Mouse (Mus musculus) thymus, postnatal 0 days (tissue): ENCODE data around the gene Iqsec1. TPM values are rescaled to one million over a fixed set of nuclear protein-coding genes. Genes with fewer than 3 reads are reported as not detected.

Source experiments
- DNase-seq: peaks from one replicate; pipeline ENCODE4 v3.0.0-alpha.2; 2015; ENCODE audit warnings: low spot score
- polyA plus RNA-seq: library from polyadenylated mRNA; unstranded; fragments of >200 nt; fragmentation: Nextera tagmentation; extraction: Ambion mirVana; gene quantifications from 2 replicates; pipeline ENCODE4 v1.2.1, GENCODE M21; 2015

The Iqsec1 gene
- polyA plus RNA-seq, 1 experiment from 2014 or later: 5.4 TPM

DNA sequence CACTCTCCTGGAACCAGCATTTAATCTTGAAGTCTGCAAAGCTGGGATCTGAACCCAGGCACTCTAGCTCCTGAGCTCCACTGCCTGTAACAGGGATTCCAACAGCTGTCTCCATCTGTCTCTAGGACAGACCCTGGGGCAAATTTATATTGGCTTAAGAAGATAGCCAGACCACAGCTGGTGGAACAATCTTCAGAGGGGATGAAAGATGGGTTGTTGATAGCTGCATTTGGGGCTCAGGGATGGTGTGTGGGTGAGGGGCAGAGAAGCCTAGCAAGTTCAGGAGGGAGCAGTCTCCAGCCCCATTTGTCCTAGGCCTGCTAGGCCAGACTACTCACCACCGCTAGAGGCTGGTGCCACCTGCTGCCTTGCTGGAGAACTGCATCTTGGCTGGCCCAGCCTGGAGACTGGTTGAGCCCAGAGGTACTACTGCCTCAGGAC lies 260.0 kb downstream of the Iqsec1 start:
- DNase-seq: peak; percentile 79

DNA sequence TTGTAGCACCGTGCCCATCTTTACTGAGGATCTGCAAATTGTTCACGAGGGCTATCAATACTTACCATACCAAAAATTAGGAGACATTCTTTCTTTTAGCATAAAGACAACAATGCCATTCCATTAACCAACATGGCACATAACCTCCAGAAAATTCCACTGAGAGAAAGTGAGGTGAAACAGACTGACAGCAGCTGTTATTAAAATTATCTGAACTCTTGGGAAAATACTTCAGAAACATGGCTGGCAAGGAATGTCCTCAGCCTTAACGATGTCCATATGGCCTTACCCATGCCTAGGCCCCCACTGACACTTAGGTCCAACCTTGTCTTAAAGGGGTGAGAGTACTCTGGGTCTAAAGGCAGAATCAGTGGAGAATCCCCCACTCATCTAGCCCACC lies 260.7 kb downstream of the Iqsec1 start:
- no peak for DNase-seq

DNA sequence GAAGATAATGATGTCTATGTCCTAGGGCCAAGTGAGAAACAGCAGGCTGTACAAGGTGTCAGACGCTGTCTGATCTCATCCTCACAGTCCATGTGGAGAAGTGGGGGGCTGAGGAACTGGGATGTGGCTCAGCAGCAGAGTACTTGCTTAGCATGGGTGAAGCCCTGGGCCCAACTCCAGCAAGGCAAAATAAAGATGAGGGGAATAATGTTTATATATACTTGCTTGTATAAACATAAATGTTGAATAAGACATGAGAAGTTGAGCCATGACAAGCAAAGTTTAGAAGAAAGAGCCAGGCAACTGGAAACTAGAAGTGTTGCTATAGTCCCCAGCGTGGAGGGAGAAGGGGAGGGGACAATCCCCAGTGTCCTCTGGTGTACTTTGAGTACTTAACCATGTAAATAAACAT lies 261.8 kb downstream of the Iqsec1 start:
- no peak for DNase-seq

DNA sequence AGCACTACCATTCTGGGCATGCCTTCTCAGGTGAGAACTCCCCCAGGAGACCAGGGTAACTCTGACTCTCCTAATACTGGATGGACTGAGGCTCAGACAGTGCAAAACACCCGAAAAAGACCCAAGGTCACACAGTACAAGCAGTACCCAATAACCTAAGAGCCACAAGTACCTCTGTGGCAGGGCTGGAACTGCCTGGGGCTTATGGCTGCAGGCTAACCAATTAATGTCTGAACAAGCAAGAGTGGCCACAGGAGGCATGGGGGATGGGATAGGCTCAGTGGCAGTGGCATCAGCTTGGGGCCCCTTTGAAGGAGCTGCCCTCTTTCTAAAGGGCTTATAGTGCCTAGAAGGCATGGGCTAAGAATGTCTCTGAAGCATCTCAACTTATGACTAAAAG lies 263.0 kb downstream of the Iqsec1 start:
- DNase-seq: no peak

DNA sequence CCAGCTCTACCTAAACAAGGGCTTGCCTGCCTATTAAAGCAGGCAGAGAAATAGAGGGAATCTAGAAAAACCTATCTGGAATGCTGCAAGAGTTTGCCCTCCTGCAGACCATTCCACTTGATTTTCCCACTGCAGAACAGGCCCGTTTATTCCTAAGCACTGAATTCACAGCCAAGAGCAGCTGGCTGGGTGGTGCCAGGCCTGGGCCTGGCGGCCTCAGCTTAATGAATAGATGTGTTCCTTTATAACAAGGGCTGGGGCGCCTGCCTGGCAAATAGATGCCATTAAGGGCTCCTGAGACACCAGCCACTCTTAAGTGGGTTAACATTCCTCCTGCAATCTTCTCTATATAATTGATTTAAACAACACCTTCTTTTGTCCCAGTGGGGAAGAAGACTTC lies 265.5 kb downstream of the Iqsec1 start:
- no peak for DNase-seq

DNA sequence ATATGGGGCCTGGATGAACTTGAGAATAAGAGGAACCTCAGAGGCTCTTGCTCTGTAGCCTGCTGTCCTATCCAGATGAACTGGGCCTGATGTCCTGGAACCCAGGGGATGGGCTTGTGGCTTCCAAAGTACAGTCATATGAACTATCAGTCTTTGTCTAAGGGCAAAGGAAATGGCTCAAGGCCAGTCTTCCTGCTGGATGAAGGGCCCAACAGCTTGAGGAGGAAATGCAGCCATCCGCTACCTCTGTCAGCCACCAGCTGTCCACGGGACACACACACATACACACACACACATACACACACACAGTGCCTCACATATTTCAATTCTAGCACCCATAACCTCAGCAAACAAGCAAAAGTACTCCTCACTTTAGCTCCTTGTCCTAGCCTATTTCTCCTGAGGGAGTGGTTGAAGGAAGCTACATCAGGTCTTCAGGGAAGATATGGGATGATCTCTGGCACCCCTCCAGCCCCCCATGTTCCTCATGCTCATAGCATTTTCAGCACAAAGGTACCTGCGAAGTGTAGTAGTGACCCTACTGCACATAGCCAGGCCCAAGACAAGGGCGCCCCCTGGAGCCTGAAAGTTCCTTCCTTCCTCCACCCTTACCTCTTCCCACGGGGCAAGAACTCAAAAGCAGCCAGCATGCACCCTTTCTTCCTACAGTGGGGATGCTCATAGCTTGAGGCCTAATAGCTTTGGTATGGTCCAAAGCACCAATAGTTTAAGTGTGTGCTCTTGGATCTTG lies 267.3 kb downstream of the Iqsec1 start:
- peak; percentile 63 for DNase-seq

DNA sequence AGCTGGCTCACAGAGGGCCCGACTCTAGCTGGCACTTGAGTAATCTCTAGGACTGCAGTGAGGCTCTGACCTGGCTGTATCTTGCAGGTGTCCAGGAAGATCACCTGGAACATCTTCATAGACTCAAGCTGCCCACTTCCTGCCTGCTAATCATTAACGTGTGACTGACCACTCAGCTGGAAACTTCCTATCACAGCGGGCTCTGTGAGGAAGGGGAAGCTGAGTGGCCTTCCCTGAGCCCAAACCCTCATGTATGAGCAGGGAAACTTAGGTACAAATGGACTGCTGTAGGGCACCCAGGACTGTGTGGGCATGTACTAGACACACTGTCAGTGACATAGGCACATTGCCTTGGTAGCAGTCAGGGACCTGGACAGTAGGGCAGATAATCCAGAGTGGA lies 268.3 kb downstream of the Iqsec1 start:
- DNase-seq: no peak

DNA sequence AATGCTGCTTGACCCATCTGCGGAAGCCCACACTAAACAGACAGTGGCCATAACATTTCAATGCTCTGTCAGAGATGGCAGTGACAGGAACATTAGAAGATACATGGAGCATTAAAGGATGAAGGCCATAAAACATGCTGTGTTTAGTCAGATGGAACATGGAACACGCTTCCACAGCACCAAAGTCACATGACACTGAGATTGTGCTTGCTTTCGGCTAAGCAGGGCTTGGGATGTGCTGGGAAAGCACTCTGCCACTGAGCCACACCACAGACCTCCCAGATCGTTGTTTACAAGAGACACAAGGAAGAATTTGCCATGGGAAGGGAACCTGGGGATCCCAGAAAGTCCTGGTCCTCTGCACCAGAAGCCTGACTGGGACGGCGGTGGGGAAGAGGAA lies 269.1 kb downstream of the Iqsec1 start:
- DNase-seq: no peak

DNA sequence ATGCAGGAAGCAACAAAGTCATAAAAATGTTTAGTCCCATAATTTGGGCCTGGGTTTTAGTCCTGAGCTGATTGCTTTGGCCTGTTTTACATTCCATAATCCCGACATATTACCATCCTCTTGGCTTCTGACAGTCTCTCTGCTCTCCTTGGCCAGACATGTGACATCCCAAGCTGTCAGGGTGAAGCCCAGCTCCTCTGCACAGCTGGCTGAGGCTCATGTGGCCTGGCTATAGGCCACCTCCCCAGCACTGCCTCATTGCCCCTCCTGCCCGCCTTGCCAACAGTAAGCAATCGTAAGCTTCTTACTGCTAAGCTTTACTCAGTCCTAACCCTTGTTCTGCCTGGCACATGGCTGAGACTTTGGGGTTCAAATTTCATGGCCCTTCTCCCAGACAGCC lies 270.0 kb downstream of the Iqsec1 start:
- DNase-seq: no peak

DNA sequence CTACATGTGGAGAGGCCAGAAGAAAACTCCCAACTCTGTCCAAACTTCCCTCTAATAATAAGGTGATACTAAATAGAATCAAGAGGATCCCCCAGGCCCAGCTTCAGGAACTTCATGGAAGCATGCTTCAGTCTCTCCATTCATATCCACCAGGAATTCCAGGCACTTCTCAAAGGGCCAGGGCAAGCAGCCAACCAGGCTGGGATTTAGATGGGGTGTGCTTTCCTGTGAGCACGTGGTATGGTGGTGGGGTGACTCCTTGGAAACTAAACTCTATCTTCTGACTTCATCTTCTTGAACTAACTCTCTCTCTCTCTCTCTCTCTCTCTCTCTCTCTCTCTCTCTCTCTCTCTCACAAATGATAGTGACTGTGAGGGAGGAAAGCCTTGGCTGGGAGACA lies 270.8 kb downstream of the Iqsec1 start:
- DNase-seq: no peak

DNA sequence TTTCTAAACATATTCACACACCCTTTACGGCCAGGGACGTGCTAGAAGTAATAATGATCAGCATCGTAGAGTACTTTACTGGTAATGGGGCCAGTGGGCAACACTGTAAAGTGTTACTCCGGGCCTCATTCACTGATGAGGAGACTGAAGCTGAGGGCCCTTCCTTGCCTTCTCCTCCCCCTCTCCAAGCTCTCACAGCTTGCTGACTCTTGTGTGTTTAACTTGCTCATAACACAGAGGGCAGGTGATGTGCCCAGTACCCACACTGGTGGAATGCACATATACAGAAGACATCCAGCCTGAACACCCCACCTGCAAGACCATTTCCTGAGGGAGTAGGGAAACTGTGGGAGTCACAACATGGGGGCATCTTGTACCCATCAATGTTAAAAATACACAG lies 271.6 kb downstream of the Iqsec1 start:
- no peak for DNase-seq

DNA sequence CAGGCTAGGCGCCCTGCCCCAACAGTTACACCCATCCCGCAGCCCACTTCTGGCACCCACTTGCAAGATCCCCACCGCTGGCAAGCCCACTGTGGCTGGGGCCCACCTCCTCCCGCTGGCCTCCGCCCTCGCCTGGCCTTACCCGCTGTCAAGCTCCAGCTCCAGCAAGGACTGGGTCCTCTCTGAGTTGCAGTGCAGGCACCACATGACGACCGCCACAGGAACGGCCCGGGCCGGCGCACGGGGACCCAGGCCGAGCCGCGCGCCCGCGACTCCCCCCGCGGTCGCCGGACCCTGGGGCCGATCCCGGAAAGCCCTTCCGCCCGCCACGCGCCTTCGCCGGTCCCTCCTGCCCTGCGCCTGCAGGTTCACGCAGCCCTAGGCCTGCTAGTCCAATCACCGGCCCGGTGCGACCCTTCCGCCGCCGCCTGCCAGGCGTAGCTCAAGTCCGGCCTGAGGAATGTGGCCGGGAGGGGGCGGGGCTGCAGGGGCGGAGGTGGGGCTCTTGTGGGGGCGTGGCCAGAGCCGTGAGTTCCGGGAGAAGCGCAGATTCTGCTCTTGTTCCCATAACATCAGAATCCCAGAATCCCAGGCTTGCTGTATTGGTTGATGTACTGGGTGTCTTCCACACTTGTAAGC lies 272.3 kb downstream of the Iqsec1 start:
- DNase-seq: peak; percentile 67

DNA sequence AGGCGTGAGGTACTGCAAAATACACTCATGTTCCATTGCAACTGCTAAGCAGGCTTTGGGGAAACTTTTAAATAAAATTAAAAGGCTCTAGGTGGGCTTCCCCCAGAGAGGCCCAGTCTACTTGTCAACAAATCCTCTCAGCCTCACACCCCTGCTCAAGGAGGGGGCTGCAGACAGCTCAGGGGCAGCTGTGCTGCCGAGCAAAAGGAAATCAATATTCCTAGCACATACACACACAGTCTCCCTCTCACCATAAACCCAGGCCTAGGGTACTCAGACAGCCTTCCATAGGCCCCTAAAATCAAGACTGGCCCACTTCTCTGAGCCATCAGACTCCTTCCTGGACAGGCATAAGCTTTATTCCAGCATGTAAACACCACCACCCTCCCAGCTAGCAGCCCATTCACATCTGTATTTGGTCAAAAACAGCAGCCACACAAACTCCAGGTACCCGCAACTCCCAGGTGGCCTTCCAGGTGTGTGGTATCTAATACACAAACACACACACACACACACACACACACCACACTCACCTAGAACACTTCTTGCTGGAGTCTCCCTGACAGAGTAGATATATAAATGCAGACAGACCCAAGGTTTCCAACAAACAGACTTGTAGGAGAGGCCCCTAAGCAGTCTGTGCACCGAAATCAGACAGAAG lies 273.1 kb downstream of the Iqsec1 start:
- no peak for DNase-seq

DNA sequence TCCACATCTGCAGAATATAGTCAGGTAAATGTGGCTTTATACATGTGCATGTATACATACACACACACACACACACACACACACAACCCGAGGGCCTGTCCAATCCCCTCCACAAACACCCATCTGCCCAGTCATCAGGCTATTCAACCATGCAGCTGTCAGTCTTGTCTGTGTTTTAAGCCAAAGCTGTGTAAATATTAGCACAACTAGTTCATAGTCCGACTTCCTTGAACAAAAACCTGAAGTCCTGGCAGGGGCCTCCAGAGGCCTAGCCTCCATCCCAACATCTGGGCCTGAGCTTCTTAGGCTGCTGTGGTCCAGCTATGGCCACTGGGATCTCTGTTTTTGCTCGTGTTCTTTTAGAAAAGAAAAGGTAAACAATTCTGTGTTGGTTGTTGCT lies 274.8 kb downstream of the Iqsec1 start:
- no peak for DNase-seq

DNA sequence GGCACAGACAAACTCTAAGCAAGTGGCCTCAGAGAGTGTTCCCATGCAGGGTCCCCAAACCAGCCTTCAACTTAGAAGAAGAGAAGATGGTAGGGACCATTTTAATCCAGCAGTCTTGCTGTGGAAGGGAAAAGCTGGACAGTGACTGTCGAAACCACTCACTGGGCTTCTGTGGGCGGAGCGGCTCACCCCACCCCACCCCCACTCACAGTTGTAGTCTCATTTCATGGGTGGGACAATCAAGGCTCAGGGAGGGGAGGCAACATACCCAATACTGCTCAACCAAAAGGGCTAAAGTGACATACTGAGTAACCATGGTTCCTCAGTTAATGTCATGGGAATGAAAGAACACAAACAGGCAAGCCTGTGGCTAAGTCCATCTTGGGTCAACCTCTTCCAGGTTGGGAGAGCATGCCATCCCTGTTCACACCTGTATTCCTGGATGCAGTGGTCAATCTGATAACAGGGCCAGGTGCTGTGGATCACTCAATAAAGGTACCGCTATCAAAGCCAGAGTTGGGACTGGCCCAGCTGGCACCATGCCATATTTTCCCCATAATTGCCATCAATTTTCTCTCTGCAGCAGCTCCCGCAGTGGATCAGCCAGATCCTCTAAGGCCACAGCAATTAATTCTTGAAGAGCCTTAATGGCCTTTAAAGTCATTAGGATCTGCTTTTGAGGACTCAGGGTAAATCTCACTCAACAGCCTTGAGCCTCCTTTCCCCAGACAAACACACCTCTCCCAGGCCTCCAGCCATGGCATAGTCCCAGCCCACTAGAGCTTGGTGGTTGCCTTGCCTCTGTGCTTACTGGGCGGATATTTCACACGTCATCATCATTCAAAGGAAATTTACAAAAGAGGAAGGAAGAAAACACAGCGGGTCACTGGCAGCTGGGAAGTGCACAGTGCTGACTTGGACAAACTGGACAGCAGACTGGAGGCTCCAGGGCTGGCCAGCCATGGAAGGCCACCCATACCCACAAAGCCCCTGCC lies 275.7 kb downstream of the Iqsec1 start:
- DNase-seq: no peak

DNA sequence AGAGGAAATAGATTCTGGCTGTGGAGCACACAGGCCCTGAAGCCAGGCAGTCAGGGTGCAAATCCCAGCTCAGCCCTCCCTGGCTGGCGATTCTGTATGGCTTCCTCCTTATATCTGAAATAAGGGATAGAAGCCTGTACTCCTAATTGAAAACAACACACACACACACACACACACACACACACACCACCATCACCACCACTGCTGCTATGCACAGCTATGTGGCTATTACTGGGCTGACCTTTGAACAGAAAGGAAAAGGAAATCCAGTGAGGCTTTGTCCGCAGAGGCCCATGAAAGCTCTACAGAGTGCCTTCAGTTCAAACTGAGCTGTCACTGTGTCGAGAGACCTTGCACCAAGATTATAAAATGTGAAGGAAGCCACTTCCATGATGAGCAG lies 276.4 kb downstream of the Iqsec1 start:
- DNase-seq: no peak

DNA sequence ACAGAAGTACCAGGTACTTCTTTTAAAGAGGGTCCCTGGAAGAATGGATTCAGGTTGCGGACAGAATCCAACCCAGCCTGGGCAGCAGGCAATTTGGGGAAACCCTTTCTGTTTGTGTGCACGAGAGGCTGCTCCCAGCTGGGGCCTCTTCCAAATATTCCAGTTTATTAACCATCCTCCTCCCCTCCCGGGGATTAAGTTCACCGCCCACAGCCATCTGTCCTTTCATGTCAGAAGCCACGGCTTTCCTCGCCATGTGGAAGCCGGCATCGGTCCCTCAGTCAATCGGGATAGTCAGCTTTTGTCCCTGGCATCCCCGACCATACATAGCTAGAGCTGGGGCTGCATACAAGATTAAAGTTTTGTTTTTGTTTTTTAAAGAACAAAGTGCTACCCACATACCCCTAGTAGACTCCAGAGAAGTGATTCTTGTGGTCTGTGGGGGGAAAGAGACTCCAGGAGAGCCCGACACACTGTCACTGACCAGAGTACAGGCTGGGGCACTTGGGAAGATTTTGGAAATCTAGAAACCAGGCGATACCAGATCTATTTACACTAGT lies 276.9 kb downstream of the Iqsec1 start:
- no peak for DNase-seq

DNA sequence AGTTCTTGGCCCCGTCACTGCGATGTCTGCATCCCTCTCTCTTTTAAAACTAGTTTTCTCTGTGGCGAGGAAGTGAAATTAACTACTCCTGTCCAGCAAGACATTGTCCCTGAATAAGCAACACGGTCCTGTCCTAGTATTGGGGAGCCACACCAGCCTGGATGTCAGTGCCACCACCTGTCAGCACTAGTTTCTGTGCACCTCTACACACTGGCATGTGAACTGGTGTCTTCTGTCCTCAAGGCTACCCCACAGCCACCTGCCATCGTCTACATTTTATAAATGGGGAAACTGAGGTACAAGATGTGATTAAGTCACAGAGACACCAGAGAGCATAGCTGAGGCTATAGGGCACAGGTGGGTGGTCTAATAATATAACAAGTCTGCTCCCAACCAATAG lies 277.7 kb downstream of the Iqsec1 start:
- DNase-seq: no peak

DNA sequence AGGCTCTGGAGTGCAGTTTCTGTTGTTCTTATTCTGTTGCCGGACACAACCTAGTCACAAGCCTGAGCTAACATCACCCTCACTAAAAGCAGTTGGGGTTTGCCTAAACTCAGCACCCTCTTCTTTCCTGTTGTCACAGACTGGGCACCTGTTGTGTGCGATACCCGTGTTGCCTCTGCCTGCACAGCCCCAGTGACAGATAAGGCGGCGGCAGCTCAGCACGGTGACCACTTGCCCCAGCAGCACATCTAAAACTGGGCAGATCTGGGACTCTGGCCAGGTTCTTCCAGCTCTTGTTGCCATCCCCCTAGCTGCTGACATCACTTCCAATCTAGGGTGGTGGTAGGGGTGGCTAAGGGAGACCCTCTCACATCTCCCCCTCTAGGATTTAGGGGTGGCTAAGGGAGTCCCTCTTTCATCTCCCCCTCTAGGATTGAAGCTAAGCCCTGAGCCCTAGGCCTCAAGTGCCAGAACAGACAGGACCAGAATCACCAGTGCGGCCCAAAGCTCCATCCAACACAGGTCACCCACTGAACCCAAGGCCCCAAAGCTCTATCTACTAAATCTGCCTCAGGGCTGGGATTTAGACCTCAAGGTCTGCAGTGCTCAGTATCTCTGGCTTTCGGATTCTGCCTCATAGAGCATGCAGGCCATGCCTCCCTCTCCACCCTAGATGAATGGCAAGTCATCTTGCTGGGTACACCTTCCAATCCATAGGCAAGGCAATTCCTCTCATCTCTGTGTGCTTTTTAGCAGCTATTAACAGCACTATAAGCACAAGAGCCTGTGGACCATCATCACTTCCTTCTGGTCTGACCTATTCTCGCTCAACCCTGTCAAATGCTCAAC lies 278.3 kb downstream of the Iqsec1 start:
- no peak for DNase-seq

DNA sequence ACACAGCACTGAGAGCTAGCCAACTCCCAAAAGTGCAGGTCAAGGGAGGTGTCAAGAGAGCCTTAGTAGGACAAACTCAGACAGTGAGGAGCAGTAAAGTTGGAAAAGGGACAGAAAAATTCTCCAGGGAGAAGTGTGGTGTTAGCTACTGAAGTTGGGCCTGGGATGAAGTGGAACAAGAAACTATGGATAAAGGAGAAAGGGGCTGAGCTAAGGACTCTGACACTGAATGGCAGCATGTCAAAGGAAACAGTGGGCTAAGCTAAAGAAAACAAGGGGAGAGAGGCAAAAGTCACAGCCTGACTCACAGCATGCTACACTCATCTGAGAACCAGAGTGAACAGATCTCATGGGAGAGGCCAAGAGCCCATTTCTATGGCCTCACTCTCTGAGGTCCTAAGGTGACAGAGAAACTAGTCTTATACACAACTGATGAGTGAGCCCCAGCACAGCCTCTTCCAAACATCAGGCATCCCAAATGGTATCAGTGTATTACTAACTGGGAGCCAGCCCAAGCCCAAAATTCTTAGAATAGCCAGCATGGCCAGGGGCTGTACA lies 280.3 kb downstream of the Iqsec1 start:
- DNase-seq: no peak
